Mouse (Mus musculus) liver, postnatal 0 days (tissue): Measurements from ENCODE around the gene Tm9sf4. TPM values are rescaled to one million over a fixed set of nuclear protein-coding genes. Genes with fewer than 3 reads are reported as not detected.
A peak's percentile ranks its signal among the peaks of the same experiment; 100 is the strongest.

Source experiments
- ATAC-seq: fragments of 200-750 bp; cut with Nextera tagmentation; 2 replicates; pipeline ENCODE4 v1.8.0; 2017; ENCODE audit warnings: mild to moderate bottlenecking, moderate library complexity
- DNase-seq: peaks from one replicate; pipeline ENCODE4 v3.0.0-alpha.2; 2016
- H3K27ac ChIP-seq: fragments of 300-500 bp; sonication (generic); 2 replicates; pipeline ENCODE4 v1.5.1; 2014; ENCODE audit warnings: antibody characterized with exemption, moderate library complexity, mild to moderate bottlenecking, low read depth
- H3K27me3 ChIP-seq: fragments of 300-500 bp; sonication (generic); 2 replicates; pipeline ENCODE4 v1.6.1; 2014; ENCODE audit warnings: low read length, control low read depth, mixed read lengths; ENCODE audit not compliant: insufficient read depth
- H3K36me3 ChIP-seq: fragments of 300-500 bp; sonication (generic); replicated peaks from 2 replicates; pipeline ENCODE4 v1.6.1; 2014; ENCODE audit warnings: mild to moderate bottlenecking, control low read depth, low read length, moderate library complexity, mixed read lengths; ENCODE audit not compliant: insufficient read depth
- H3K4me1 ChIP-seq: fragments of 300-500 bp; sonication (generic); 2 replicates; pipeline ENCODE4 v1.6.1; 2014; ENCODE audit warnings: antibody characterized with exemption, mild to moderate bottlenecking, control low read depth; ENCODE audit not compliant: insufficient read depth
- H3K4me2 ChIP-seq: fragments of 300-500 bp; sonication (generic); 2 replicates; pipeline ENCODE4 v1.6.1; 2014; ENCODE audit warnings: low read depth, mild to moderate bottlenecking, low read length, moderate library complexity, mixed read lengths
- H3K4me3 ChIP-seq: fragments of 300-500 bp; sonication (generic); 2 replicates; pipeline ENCODE4 v1.5.1; 2014; ENCODE audit warnings: low read depth, low read length
- H3K9ac ChIP-seq: fragments of 300-500 bp; sonication (generic); replicated peaks from 2 replicates; pipeline ENCODE4 v1.6.1; 2014; ENCODE audit warnings: mild to moderate bottlenecking, moderate library complexity
- H3K9me3 ChIP-seq: fragments of 300-500 bp; sonication (generic); 2 replicates; pipeline ENCODE4 v1.6.1; 2016; ENCODE audit warnings: mild to moderate bottlenecking, control low read depth, low read length, mixed read lengths
- CTCF ChIP-seq: sonication (generic); IDR thresholded peaks from 2 replicates; pipeline ENCODE4 v1.5.1; 2016; ENCODE audit warnings: antibody characterized with exemption, low read depth
- EP300 ChIP-seq: IDR thresholded peaks from 2 replicates; pipeline ENCODE4 v1.6.1; 2016; ENCODE audit warnings: antibody characterized with exemption, low read depth, mild to moderate bottlenecking
- WGBS: fragments of 180-500 bp; shearing (Covaris S2); extraction: QIAGEN DNeasy Blood & Tissue Kit; methylation state at CpG from one replicate; pipeline ENCODE4 v1.1.7; 2014; ENCODE audit not compliant: insufficient replicate concordance; 5-methylcytosine and 5-hydroxymethylcytosine counted together
- polyA plus RNA-seq: library from polyadenylated mRNA; unstranded; fragments of >200 nt; fragmentation: Nextera tagmentation; extraction: Ambion mirVana; gene quantifications from 2 replicates; pipeline ENCODE4 v1.2.1, GENCODE M21; 2015

Tm9sf4 gene
- polyA plus RNA-seq = 24.4 and 24.7 TPM in 2 replicates

DNA sequence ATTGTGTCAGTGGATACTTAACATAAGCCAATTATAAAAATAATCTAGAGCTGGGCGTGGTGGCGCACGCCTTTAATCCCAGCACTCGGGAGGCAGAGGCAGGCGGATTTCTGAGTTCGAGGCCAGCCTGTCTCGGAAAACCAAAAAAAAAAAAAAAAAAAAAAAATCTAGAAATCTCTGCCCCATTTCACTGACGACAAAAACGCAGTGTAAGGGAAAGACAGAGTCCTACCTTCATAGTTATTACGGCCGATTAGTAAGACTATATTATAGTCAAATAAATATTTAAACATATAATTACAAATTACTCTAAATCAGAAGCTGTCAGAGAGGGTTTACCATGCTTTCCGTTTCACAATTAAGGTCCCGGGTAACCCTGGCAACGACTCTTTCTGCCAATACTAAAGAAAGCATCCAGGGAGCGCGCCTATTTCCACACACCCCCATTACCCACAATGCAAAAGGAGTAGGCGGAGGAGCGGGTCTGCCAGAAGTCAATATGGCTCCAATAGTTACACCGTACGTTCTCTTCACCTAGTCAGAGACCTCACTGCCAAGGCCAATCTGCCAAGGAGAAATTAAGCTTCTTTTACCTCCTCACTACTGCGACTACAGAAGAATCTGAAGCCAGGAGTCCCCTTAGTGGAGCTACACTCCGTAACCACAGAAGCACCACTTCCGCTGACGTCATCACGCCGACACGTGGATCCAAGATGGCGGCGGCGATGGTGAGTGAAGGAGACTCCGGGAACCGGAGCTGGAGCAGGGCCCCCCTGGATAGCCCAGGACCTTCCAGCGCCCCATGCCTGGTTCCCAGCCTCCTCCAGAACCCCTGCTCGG, at the start of gene Tm9sf4:
Tm9sf4 (plus strand) TSS at position 460 of the 840 bp plus-strand sequence.
- peak within 1 kb of the TSS; percentile 81 for H3K9ac ChIP-seq
- DNase-seq (peak; percentile 93), ATAC-seq (peak; percentile 93)
- H3K36me3 ChIP-seq = 0 out of 2 replicates have a peak, but pooled peaks cover 4% of the 10 kb centered on the region
- peak within 1 kb of the TSS; percentile 88 for H3K4me2 ChIP-seq
- H3K27me3 ChIP-seq = no peaks in the 10 kb centered on the region
- peaks cover 15% of the 10 kb centered on the region for H3K4me1 ChIP-seq
- 8% methylated on average over 34 of the region's 34 CpGs for WGBS
- H3K9me3 ChIP-seq = no peaks in the 10 kb centered on the region
- H3K27ac ChIP-seq = peak within 1 kb of the TSS; percentile 67
- TF ChIP-seq CTCF (no peak), EP300 (peak; percentile 64; the same call in 1 of the 2 replicates)
- peak within 1 kb of the TSS; percentile 83 for H3K4me3 ChIP-seq

DNA sequence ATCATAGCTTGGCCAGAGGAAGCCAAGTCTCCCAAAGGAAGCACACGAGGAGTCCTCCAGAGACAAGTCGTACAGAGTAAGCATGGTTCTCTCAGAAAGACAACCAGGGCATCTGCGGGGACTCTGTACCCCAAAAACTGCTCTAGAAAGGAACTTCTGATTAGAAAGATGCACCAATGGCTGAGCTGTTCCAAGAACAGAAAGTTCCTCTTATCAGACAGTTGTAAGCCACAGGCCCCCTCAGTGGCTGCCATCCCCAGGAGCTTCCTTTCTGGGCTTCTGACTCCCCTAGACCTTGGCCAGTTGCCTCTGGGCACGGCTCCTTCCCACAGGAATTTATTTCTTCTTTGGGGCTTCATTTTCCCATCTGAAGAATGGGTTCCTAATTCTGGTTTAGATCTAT, 45.4 kb upstream of the Tm9sf4 start:
- no peaks in the 10 kb centered on the region for H3K9me3 ChIP-seq
- ATAC-seq (no peak), DNase-seq (no peak)
- TF ChIP-seq CTCF (no peak), EP300 (no peak)
- H3K27ac ChIP-seq = 0 out of 2 replicates have a peak overlapping the region, but pooled peaks have one; percentile 34
- peaks cover 20% of the 10 kb centered on the region for H3K4me1 ChIP-seq
- H3K36me3 ChIP-seq = no peaks in the 10 kb centered on the region
- H3K4me3 ChIP-seq = no peak overlapping the region
- no peaks in the 10 kb centered on the region for H3K27me3 ChIP-seq
- H3K9ac ChIP-seq = no peak overlapping the region
- H3K4me2 ChIP-seq = no peak overlapping the region
- 35% methylated on average over 4 of the region's 4 CpGs for WGBS

DNA sequence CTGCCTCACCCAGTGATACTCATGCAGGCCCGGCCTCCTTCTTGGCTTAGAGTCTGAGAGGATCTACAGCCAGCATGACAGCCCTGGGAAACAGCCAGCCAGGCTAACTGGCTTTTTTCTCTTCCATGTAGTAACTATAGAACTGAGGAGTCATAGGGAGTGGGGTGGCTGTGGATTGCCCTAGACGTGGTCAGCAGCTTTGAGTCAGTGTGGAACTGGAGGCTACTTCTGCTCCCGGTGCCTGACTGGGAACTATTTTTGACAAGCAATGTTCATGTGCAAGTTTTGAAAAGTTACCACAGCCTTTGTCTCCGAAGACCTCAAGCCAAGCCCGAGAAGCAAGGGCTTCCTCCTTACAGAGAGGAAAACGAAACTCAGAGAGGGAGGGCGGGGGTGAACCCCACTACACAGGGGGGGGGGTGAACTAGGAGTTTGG, 44.0 kb upstream of the Tm9sf4 start:
- peaks cover 22% of the 10 kb centered on the region for H3K4me1 ChIP-seq
- no peak overlapping the region for H3K4me3 ChIP-seq
- H3K27ac ChIP-seq = peak overlapping the region; percentile 78
- H3K9me3 ChIP-seq = no peaks in the 10 kb centered on the region
- H3K9ac ChIP-seq = no peak overlapping the region
- WGBS = 40% methylated on average over 7 of the region's 7 CpGs
- peak; percentile 56; the same call in 1 of the 2 replicates for ATAC-seq
- H3K36me3 ChIP-seq = no peaks in the 10 kb centered on the region
- TF ChIP-seq EP300 (no peak), CTCF (no peak)
- peak overlapping the region; percentile 22; the same call in 1 of the 2 replicates for H3K4me2 ChIP-seq
- no peak for DNase-seq
- no peaks in the 10 kb centered on the region for H3K27me3 ChIP-seq

- ATAC-seq (no peak), DNase-seq (no peak)
- TF ChIP-seq EP300 (no peak), CTCF (no peak)
Measured at GRCm38 (mm10) chr2:153119488-153119887, 41.6 kb upstream of the Tm9sf4 start.

DNA sequence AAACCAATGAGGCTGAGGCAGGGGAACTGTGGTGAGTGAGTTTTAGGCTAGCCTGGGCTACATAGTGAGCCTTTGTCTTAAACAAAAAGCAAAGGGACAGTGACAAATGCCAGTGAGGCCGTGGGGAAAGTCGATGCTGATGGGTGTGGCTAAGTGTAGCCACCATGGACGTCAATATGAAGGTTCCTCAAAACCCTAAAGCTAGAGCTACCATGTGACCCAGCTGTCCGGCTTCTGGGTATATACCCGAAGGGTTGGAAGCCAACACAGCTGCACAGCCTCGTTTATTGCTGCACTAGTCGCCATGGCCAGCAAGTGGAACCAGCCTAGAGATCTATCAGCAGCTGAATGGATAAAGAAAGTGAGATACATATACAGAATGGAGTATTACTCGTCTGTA, 41.0 kb upstream of the Tm9sf4 start:
- peak; percentile 52 for ATAC-seq
- H3K9ac ChIP-seq = no peak overlapping the region
- H3K27me3 ChIP-seq = no peaks in the 10 kb centered on the region
- no peaks in the 10 kb centered on the region; the same call in 1 of the 2 replicates for H3K36me3 ChIP-seq
- no peak overlapping the region for H3K4me2 ChIP-seq
- peak; percentile 34 for DNase-seq
- H3K27ac ChIP-seq = no peak overlapping the region; the same call in 1 of the 2 replicates
- no peak overlapping the region for H3K4me3 ChIP-seq
- H3K9me3 ChIP-seq = no peaks in the 10 kb centered on the region
- TF ChIP-seq CTCF = no peak
- no peak for TF ChIP-seq EP300
- WGBS = 46% methylated on average over 8 of the region's 8 CpGs
- H3K4me1 ChIP-seq = peaks cover 19% of the 10 kb centered on the region

More at GRCm38 (mm10) chr2:153119488-153119887, 41.6 kb upstream of the Tm9sf4 start:
- no peak overlapping the region for H3K9ac ChIP-seq
- H3K9me3 ChIP-seq = no peaks in the 10 kb centered on the region
- H3K27me3 ChIP-seq = no peaks in the 10 kb centered on the region
- no peak overlapping the region for H3K4me3 ChIP-seq
- peaks cover 22% of the 10 kb centered on the region for H3K4me1 ChIP-seq
- H3K27ac ChIP-seq = no peak overlapping the region
- 78% methylated on average over 6 of the region's 6 CpGs for WGBS
- no peaks in the 10 kb centered on the region; the same call in 1 of the 2 replicates for H3K36me3 ChIP-seq
- H3K4me2 ChIP-seq = no peak overlapping the region
